Mouse (Mus musculus): ENCODE data around the gene Bad.

DNA sequence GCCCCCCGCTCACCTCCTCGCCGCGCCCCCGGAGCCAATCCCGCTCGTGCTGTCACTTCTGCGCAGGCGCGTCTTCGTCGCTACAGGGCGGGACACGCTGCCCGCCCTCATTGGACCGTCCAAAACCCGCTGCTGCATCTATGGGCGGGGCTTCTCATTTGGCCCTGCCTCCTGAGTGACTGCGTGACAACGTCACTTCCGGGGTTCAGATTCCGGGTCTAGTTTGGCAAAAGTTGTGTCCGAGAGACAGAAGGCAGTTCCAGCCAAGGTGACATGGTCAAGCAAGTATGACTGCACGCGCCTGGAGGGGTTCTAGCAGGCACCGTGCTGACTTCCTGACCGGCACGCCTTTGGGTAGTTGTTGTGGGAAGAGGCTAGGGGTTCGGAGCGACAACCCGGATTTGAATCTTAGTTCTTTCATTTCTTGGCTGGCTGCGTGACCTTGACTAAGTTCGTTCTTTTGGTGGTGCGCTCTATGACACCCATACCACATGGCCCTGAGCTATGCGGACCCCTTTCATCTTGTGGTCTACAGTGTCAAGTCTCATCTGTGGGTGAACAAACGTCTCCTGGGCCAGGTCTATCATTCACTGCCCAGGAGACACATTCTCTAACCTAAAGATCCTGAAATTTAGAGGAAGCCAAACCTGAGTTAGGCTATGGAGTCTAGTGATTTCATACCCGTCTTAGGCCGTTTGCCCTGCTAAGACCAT lies 38.9 kb downstream of the Bad start, which contains the start of gene Fkbp2:
- no peak for TF ChIP-seq CTCF (IDR thresholded peaks at IDR 0.05; ENCODE audit: extremely low read depth, insufficient read length, insufficient replicate concordance, low read depth, low read length)
- TF ChIP-seq POLR2A (IDR thresholded peaks at IDR 0.05; ENCODE audit: low read depth, low read length), result peak; percentile 96

All from small intestine, adult 2 months (tissue).